In the genomic region with DNA sequence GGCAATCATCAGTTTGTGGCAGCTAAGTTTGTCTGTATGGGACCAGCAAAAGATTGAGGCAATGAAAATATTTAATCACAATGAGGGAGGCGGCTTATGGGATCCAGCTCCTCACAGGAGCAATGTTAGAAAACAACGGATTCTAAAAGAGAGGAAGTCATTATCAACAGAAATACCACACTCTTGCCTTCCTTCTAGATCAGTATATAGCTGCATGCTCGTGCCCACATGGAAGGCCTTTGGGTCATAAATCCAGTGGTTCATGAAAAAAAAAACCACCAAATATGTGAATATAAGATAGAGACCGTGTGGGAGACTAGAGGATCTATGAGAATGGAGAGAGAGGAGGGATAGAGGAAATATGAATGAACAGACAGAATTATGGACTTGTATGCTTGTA, we compare ENCODE assay signal across 17 mouse cellular contexts.
DNase-seq lines count a peak whose midpoint lies in the region; ATAC-seq lines count a peak whose summit lies in the region.
"Had no signal": no experiment of that assay in that cellular context is flagged by ENCODE, and none has a peak within 500 bp of the region (broad histone marks: within the 10 kb centered on the region; RNA-seq: fewer than 3 reads in every experiment).

No protein-coding gene starts in this region.

- DNase-seq in layer of hippocampus, adult 11-12 months (ENCODE audit: low spot score): no peak
- DNase-seq in thymus, adult 18-20 months: no peak
- DNase-seq in urinary bladder, postnatal 25 days (ENCODE audit: low spot score): no peak
- DNase-seq: adrenal gland, adult 2 months; adrenal gland, postnatal 10 days; adrenal gland, postnatal 25 days; cerebellum, adult 11 months; cerebellum, adult 18-20 months; cerebellum, adult 8-10 months; cerebellum, adult 9-11 months; cerebellum, postnatal 14 days; cerebellum, postnatal 36 days; forebrain, postnatal 0 days had no signal

- ATAC-seq in granulocyte monocyte progenitor cell, adult 5-6 weeks (replicated peaks; ENCODE audit: poor library complexity, severe bottlenecking): peak; percentile 27
- ATAC-seq in megakaryocyte progenitor cell, adult 5-6 weeks (replicated peaks; ENCODE audit: poor library complexity): peak; percentile 58
- ATAC-seq: forebrain, embryonic 13.5 days; forebrain, embryonic 15.5 days; forebrain, postnatal 0 days had no signal
